Mouse (Mus musculus): ENCODE measurements around the gene Olfml3.

DNA sequence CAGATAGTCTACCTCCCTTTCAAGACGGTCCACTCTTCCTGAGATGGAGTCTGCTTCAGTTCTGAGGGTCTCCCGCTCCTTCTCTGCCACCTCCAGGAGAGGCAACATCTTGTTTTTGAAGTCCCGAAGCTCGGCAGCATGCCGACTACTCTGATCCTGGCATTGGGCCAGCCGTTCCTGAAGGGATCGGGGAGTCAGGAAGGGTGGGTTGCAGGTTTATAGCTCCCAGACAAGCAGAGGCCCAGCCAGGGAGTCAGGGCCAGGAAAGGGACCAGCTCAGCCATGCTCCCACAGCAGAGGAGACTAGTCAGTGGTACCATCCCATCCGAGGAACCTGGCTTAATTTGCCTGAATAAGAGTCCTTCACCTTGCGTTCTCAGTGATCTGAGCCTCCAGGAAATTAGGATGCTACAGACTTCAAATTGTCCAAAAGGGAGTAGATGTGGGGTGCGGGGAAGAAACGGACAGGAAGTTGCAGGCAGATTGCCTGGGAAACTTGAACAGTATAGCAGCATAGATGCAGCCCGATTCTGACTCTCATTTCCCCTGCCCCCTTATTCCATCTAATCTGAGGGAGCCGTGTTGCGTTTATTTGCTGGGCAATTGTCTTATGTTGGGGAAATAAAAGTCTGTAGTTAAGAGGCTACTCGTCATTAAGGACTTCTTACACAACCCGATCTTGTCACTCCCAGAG is 593 bp downstream of the Olfml3 start:
- TF ChIP-seq POLR2A (IDR thresholded peaks at IDR 0.05; ENCODE audit: control insufficient read depth, low read depth, low read length) (no peak), CTCF (IDR thresholded peaks at IDR 0.05; ENCODE audit: control insufficient read depth, insufficient read depth, insufficient replicate concordance, low read depth, low read length) (no peak)

Measured in testis, adult 2 months (tissue).